Mouse (Mus musculus) MEL (cell line): ENCODE measurements around the gene Wwtr1.

ENCODE experiments used
- CTCF ChIP-seq, 3 experiments: IDR thresholded peaks in 2 of 3; conservative IDR thresholded peaks in 1 of 3; 2 replicates each; pipeline ENCODE4 v1.5.1; 2011 to 2012; ENCODE audit warnings: low read length in 3 of 3, low read depth in 2 of 3, mild to moderate bottlenecking in 2 of 3, improper control_type of control experiment in 1 of 3, inconsistent platforms in 1 of 3, mixed read lengths in 1 of 3, moderate library complexity in 1 of 3; ENCODE audit not compliant: control insufficient read depth in 1 of 3, insufficient read depth in 1 of 3, poor library complexity in 1 of 3, severe bottlenecking in 1 of 3
- RAD21 ChIP-seq: IDR thresholded peaks from 2 replicates; pipeline ENCODE4 v1.6.1; 2011; ENCODE audit warnings: mild to moderate bottlenecking, low read depth, low read length, improper control_type of control experiment
- ZC3H11A ChIP-seq: IDR thresholded peaks from 2 replicates; pipeline ENCODE4 v1.6.1; 2012; ENCODE audit warnings: low read depth, mild to moderate bottlenecking, inconsistent platforms, low read length, improper control_type of control experiment

DNA sequence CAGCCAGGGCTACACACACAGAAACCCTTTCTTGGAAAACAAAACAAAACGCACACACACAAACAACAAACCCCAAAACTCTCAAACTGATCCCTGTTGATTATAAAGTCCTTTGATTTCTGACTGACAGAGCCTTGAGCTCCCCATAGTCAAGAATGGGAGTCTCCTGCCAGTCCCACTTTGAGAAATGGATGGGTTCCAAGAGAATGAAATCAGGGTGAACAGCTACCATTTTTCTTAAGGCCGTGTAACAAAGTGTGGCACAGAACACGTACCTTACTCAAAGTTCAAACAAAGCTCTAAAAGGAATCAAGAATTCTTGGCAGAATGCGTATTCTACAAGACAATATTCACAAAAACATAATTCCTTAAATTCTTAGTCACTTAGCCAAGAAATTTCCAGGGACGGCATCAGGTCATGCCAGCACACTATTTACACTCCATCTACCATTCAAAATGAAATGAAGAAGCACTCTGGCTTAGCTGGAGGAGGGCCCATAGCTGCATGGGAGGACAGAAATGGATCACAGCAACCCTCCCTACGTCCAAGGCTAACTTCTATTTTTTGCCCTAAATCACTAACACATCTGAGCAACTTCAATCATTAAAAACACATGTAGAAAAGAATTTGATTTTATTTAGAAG lies 3.3 kb downstream of the Wwtr1 start:
- no peak for TF ChIP-seq ZC3H11A
- TF ChIP-seq CTCF (IDR thresholded peaks at IDR 0.05 in 2 of 3, conservative IDR thresholded peaks at IDR 0.05 in 1 of 3; ENCODE audit: control insufficient read depth in 1 of 3, insufficient read depth in 1 of 3, low read depth in 2 of 3, low read length in 3 of 3, poor library complexity in 1 of 3, severe bottlenecking in 1 of 3): no peak
- no peak for TF ChIP-seq RAD21
